Mouse (Mus musculus): Measurements from ENCODE around the gene Gps1.
"Not testable (repeated sequence)": the region's sequence is repeated elsewhere in the genome, so short reads cannot be mapped to it uniquely, and the experiment has no call there.

Gene Gps1

DNA sequence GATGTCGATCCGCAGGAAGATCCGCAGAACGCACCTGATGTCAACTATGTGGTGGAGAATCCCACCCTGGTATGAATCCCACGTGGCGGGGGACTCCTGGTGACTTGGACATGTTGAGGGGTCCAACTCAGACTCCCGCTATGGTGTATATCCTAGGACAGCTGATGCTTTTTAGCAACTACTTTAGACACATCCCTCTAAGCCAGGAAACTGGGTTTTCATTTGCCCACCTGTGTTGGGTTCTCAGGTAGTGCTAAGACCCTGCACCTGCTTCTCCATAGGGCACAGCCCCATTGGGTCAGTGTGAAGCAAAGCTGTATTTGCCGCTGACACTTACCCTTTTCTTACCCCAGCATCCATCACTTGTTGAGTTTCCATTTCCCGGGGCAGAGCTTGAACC, 1.1 kb downstream of the Gps1 start:
- DNase-seq (ENCODE audit: low spot score): no peak

GRCm38 (mm10) chr11:120788460-120788859, 4.4 kb downstream of the Gps1 start:
- not testable (repeated sequence) for DNase-seq (ENCODE audit: low spot score)

- DNase-seq (ENCODE audit: low spot score): no peak
These were observed 5.3 kb downstream of the Gps1 start for GRCm38 (mm10) chr11:120789355-120789754.

- no peak for DNase-seq (ENCODE audit: low spot score)
These were observed 5.7 kb downstream of the Gps1 start for GRCm38 (mm10) chr11:120789810-120790209.

GRCm38 (mm10) chr11:120792652-120793051, 8.6 kb downstream of the Gps1 start:
- DNase-seq (ENCODE audit: low spot score): no peak

DNA sequence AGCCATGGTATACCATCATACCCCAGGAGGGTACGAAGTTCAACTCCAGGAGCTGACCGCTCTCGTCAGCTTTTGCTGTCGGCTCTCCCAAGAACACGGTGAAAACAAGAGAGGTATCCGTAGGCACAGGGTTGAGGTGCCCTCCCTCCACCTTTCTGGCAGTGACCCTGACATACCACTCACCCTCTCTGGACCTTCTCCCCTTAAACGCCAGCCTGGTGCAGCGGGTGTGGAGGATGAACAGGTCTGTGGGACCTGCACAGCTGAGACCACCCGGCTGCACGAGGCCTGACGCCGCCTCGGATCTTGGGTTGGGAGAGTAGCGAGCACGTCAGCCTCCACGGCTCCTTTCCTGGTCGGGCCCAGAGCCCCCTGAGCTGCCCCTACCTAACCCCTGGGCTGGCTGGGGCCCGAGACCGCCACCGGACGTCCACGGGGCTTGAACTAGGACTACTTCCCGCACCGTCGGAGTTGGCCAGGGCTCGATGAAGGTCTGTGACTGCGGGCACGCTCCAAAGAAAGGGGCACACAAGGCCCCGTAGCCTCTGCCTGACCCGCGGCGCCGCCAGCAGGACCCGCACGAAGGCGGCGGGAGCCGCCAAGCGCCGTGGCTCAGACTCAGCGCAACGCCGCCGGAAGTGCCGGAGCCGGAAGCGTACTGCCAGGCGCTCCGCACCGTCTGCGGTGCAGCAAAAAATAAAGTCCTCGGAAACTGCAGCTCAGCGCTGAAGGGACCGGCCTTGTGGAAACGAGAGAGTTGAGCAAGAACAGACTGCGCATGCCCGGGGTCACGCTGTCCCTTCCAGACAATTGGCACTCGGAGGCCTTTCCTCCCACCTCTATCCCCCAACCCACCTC, 11.9 kb downstream of the Gps1 start, which contains the start of gene Dus1l:
Gene Dus1l (minus strand): TSS at position 648 of the 858 bp plus-strand sequence.
- peak; percentile 98 for DNase-seq (ENCODE audit: low spot score)

GRCm38 (mm10) chr11:120796614-120796946, 12.5 kb downstream of the Gps1 start:
- DNase-seq (ENCODE audit: low spot score): no peak

DNA sequence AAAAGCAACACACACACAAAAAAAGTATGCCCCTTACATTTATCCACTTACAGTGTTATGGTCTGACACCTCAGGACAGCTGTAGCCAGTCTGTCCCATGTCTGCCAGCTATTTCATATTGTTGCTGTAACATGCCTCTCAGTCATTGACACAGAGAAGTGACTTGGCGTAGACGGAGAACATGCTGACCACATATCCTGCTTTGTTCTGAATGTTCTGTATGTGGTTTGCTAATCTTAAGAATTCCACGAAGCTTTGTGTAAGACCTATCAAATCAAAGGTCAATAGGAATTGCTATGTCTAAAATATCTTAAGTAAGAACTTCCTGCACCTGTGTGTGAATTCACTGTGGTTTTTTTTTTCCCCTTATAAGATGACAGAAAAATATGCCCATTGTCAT, 14.2 kb downstream of the Gps1 start:
- no peak for DNase-seq (ENCODE audit: low spot score)

GRCm38 (mm10) chr11:120799316-120799890, 15.3 kb downstream of the Gps1 start:
- DNase-seq (ENCODE audit: low spot score): no peak

DNA sequence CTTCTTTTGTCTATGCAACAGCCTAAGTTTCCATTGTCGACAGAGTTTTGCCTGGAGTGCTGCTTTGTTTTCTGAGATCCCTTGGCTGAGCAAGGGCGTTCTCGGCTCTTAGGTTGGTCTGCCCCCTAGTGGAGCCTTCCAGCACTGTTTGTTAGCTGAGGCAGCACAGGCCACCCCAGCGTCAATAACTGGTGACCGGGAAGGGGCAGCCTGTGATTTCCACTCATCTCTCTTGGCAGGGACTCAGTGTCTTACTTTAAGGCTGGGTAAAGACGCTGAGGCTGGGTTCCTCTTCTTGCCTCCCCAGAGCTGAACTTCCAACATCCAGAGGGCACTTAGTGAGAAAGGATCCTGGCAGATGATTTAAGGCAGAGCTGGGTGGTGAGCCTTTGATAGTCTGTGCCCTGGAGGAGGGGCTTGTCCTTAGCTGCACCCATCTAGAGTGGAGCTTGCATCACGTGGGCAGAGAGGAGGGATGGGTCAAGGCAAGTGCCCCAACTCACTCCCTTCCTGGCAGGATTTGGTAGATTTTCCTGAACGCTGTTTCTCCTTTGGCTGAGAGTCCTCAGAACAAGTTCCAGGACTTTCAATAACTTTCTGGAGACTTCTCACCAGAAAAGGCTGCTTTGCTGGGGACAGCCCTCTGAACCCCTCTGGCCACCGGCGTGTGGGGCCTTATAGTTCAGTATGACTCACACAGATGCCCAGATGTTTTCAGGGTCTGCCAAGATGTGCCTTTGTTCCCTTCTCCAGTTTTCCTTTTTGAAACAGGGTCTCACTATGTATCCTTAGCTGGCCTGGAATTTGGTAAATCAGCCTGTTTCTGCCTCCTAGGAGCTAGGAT, 16.2 kb downstream of the Gps1 start:
- DNase-seq (ENCODE audit: low spot score): peak; percentile 87

GRCm38 (mm10) chr11:120804274-120804673, 20.2 kb downstream of the Gps1 start:
- DNase-seq (ENCODE audit: low spot score): no peak

DNA sequence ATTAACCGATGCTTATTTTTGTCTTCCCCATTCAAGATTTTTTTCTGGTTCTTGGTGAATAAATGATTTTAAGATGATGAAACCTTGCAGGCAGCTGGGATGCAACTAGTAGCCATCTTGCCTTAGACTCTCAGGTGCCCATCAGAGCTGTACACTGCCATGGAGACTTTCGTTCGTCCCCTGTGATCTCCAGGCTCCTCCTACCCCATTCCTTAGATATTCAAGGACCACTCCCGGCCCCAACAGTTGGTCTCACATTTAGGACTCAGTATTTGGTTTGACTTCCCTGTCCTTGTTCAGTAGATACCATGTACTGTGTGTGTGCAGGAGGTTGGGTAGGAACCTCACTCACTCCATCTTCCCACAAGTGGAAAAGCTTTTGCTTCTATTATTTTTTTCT, 20.7 kb downstream of the Gps1 start:
- DNase-seq (ENCODE audit: low spot score): no peak

GRCm38 (mm10) chr11:120805375-120806298, 21.6 kb downstream of the Gps1 start:
- no peak for DNase-seq (ENCODE audit: low spot score)

- no peak for DNase-seq (ENCODE audit: low spot score)
These were observed 23.9 kb downstream of the Gps1 start for GRCm38 (mm10) chr11:120808010-120808409.

- no peak for DNase-seq (ENCODE audit: low spot score)
These were observed 28.0 kb downstream of the Gps1 start for GRCm38 (mm10) chr11:120812068-120812467.

GRCm38 (mm10) chr11:120817358-120817757, 33.3 kb downstream of the Gps1 start:
- DNase-seq (ENCODE audit: low spot score): no peak

DNA sequence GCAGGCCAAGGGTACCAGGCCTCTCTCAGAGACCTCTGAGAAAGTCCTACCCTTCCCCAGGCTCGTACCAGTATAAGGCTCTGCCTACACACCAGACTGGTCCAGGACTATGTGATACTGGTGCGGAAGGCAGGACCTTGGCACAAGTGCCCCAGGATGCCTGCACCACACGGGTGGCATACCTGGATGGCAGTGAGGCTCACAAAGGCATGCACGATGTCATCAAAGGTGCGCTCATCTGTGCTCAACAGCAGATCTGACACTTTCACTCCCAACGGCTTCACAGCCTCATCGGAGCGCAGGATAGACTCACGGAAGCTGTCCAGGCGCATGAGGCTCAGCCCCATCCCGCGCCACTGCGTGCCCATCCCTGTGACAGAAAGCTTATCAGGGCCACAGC, 34.2 kb downstream of the Gps1 start:
- DNase-seq (ENCODE audit: low spot score): no peak

DNA sequence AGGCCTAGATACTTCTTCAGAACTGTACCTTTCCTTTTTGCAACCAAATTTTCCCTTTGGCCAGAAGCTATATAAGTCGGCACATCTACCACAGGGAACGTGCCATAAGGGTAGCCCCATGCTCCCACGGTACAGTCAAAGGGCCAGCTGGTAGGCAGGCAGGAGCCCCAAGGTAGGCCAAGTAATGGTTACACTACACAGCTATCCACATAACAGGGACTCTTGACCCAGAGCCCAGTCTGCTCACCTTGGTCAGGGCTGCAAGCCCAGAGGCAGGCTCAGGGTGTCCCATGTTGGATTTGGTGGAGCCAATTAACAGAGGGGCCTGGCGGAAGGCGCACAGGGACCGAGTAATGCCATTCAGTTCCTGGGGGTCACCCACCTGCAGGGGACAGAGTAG, 35.5 kb downstream of the Gps1 start:
- DNase-seq (ENCODE audit: low spot score): no peak

GRCm38 (mm10) chr11:120820546-120820945, 36.5 kb downstream of the Gps1 start:
- DNase-seq (ENCODE audit: low spot score): no peak

DNA sequence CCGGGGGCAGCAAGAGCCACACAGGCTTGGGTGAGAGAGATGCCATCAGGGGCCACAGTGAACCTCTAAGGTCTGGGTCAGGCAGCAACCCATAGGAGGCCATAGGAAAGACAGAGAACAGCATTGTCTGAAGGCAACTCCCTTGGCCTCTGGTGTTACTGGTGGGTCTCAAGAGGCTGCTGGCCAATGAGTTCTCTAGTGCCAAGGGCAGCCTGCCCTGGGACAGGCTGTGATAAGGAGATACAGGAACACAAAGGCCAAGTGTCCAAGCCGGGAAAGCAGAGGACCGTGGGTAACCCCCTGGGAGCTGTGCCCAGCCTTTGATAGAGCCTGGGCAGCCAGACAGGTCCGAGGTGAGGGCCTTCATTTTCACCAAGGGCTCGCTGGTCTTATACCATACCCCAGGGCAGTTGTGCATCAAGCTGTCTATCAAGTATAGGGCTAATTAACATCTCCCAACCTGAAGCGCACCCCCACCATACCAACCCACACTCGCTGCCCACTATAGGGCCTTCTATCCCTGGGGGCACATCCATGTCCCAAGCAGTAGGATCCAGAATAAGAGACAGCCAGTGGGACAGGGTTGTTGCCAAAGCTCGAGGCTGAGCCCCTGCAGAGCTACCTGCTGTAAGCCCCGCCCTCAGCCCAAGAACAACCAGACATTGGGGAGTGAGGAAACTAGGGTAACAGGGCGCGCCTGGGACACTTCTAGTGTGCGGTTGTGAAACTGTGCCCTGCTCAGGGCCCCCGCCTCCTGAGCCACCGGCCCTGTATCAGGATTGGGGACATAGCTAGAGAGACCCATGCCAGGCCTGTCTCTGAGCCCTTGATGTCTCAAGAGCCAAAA, 37.2 kb downstream of the Gps1 start:
- peak; percentile 64 for DNase-seq (ENCODE audit: low spot score)

DNA sequence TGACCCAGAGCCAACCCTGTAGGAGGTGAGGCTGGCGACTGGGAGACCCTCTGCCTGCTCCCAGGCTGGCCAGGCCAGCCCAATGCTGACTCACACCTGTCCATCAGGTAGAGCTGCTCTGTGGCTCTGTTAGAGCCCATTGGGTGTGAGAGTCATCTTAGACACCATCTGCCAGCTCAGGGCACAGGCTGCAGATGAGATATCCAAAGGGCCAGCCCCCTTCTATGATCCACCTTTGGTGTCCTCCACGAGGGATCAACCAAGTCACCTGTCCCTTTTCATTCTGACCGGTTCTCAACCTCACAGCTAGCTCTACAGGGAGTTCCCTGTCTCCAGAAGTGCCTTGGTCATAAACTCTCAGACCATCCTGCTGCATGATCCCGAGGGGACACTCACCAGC, 38.2 kb downstream of the Gps1 start:
- peak; percentile 4 for DNase-seq (ENCODE audit: low spot score)

Data from ovary, postnatal 36 days (tissue).